Mouse (Mus musculus): Measurements from ENCODE around the gene Kctd5.

DNA sequence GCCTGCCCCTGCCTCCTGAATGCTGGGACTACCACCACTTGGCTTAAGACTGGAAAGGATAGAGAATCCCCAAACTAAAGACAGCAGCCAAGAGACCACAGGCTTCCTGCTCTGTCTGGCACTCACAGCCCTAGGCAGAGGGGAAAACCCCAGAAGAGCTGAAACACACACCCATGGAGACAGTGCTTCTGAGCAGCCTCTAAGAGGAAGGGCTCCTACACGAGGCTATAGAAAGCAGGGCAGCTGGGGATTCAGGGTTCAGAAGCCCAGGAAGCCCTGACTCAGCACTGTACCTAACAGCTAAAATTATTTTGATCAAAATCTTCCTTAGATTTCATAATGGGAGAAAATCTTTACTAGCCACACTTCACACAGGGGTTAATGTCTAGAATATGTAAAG, 11.3 kb upstream of the Kctd5 start:
- TF ChIP-seq CTCF (IDR thresholded peaks at IDR 0.05; ENCODE audit: insufficient read depth, low read length) (no peak), POLR2A (IDR thresholded peaks at IDR 0.05; ENCODE audit: borderline replicate concordance, extremely low read depth, low read depth, low read length) (no peak)

Measured in lung, adult 2 months (tissue).